Mouse (Mus musculus): Measurements from ENCODE around the gene Rasgef1a. TPM values are rescaled to one million over a fixed set of nuclear protein-coding genes. Genes with fewer than 3 reads are reported as not detected.

Gene Rasgef1a
- polyA plus RNA-seq, 1 experiment from 2014 or later: 0.13 TPM

GRCm38 (mm10) chr6:118078751-118079150 is 67.5 kb downstream of the Rasgef1a start:
- no peak overlapping the region for H3K9ac ChIP-seq
- WGBS: 55% methylated on average over 10 of the region's 10 CpGs

GRCm38 (mm10) chr6:118079292-118079691 is 68.1 kb downstream of the Rasgef1a start:
- ATAC-seq (ENCODE audit: low FRiP score, low read depth): no peak
- H3K4me2 ChIP-seq (replicated peaks): no peak overlapping the region
- WGBS: 48% methylated on average over 3 of the region's 3 CpGs
- H3K27me3 ChIP-seq: peaks cover 8% of the 10 kb centered on the region
- H3K27ac ChIP-seq: no peak overlapping the region
- H3K9ac ChIP-seq: no peak overlapping the region
- H3K9me3 ChIP-seq: no peaks in the 10 kb centered on the region
- H3K4me3 ChIP-seq: no peak overlapping the region
- H3K4me1 ChIP-seq: peaks cover 3% of the 10 kb centered on the region; the same call in 1 of the 2 replicates
- no peaks in the 10 kb centered on the region for H3K36me3 ChIP-seq

More at GRCm38 (mm10) chr6:118078751-118079150, 67.5 kb downstream of the Rasgef1a start:
- H3K4me3 ChIP-seq: no peak overlapping the region
- no peaks in the 10 kb centered on the region for H3K9me3 ChIP-seq
- H3K27ac ChIP-seq: no peak overlapping the region
- H3K4me1 ChIP-seq: peaks cover 8% of the 10 kb centered on the region; the same call in 1 of the 2 replicates
- no peak overlapping the region for H3K4me2 ChIP-seq (replicated peaks)
- peaks cover 8% of the 10 kb centered on the region for H3K27me3 ChIP-seq
- no peaks in the 10 kb centered on the region for H3K36me3 ChIP-seq
- ATAC-seq (ENCODE audit: low FRiP score, low read depth): no peak

GRCm38 (mm10) chr6:118079762-118080465 is 68.7 kb downstream of the Rasgef1a start:
- ATAC-seq (ENCODE audit: low FRiP score, low read depth): no peak
- H3K4me2 ChIP-seq (replicated peaks): no peak overlapping the region

GRCm38 (mm10) chr6:118080711-118081110 is 69.5 kb downstream of the Rasgef1a start:
- Histone ChIP-seq H3K9me3 (no peaks in the 10 kb centered on the region), H3K27me3 (peaks cover 8% of the 10 kb centered on the region; the same call in 1 of the 2 replicates), H3K27ac (no peak overlapping the region), H3K36me3 (no peaks in the 10 kb centered on the region), H3K4me1 (no peaks in the 10 kb centered on the region), H3K4me2 (replicated peaks) (no peak overlapping the region), H3K9ac (no peak overlapping the region), H3K4me3 (no peak overlapping the region)
- ATAC-seq (ENCODE audit: low FRiP score, low read depth): no peak
- 92% methylated on average over 4 of the region's 4 CpGs for WGBS

More at GRCm38 (mm10) chr6:118079762-118080465, 68.7 kb downstream of the Rasgef1a start:
- H3K4me3 ChIP-seq: no peak overlapping the region
- H3K4me1 ChIP-seq: no peaks in the 10 kb centered on the region
- WGBS: 52% methylated on average over 10 of the region's 10 CpGs
- no peaks in the 10 kb centered on the region for H3K9me3 ChIP-seq
- H3K27me3 ChIP-seq: peaks cover 8% of the 10 kb centered on the region
- H3K36me3 ChIP-seq: no peaks in the 10 kb centered on the region
- H3K9ac ChIP-seq: no peak overlapping the region
- H3K27ac ChIP-seq: no peak overlapping the region

GRCm38 (mm10) chr6:118082384-118082783 is 71.1 kb downstream of the Rasgef1a start:
- no peak overlapping the region for H3K4me3 ChIP-seq
- H3K36me3 ChIP-seq: no peaks in the 10 kb centered on the region
- no peak overlapping the region for H3K9ac ChIP-seq
- no peaks in the 10 kb centered on the region for H3K4me1 ChIP-seq
- H3K27me3 ChIP-seq: peaks cover 8% of the 10 kb centered on the region; the same call in 1 of the 2 replicates
- no peaks in the 10 kb centered on the region for H3K9me3 ChIP-seq
- no peak for ATAC-seq (ENCODE audit: low FRiP score, low read depth)
- H3K4me2 ChIP-seq (replicated peaks): no peak overlapping the region
- H3K27ac ChIP-seq: no peak overlapping the region
- WGBS: 77% methylated on average over 3 of the region's 3 CpGs

- H3K4me3 ChIP-seq: no peak overlapping the region
Measured at GRCm38 (mm10) chr6:118083608-118084007, 72.4 kb downstream of the Rasgef1a start.

GRCm38 (mm10) chr6:118084596-118084995 is 73.4 kb downstream of the Rasgef1a start:
- no peak overlapping the region for H3K27ac ChIP-seq
- no peaks in the 10 kb centered on the region for H3K9me3 ChIP-seq
- no peak overlapping the region for H3K4me2 ChIP-seq (replicated peaks)
- H3K4me1 ChIP-seq: no peaks in the 10 kb centered on the region
- no peak overlapping the region for H3K4me3 ChIP-seq
- peaks cover 8% of the 10 kb centered on the region; the same call in 1 of the 2 replicates for H3K27me3 ChIP-seq
- H3K9ac ChIP-seq: no peak overlapping the region
- no peaks in the 10 kb centered on the region for H3K36me3 ChIP-seq
- ATAC-seq (ENCODE audit: low FRiP score, low read depth): no peak
- WGBS: 84% methylated on average over 8 of the region's 8 CpGs

More at GRCm38 (mm10) chr6:118083608-118084007, 72.4 kb downstream of the Rasgef1a start:
- Histone ChIP-seq H3K9ac (no peak overlapping the region), H3K4me2 (replicated peaks) (no peak overlapping the region), H3K27ac (no peak overlapping the region), H3K27me3 (peaks cover 8% of the 10 kb centered on the region; the same call in 1 of the 2 replicates), H3K9me3 (no peaks in the 10 kb centered on the region), H3K36me3 (no peaks in the 10 kb centered on the region), H3K4me1 (no peaks in the 10 kb centered on the region)
- no peak for ATAC-seq (ENCODE audit: low FRiP score, low read depth)
- 71% methylated on average over 6 of the region's 6 CpGs for WGBS

GRCm38 (mm10) chr6:118087955-118088354 is 76.7 kb downstream of the Rasgef1a start:
- no peak overlapping the region for H3K9ac ChIP-seq
- ATAC-seq (ENCODE audit: low FRiP score, low read depth): no peak
- no peaks in the 10 kb centered on the region for H3K4me1 ChIP-seq
- WGBS: 52% methylated on average over 8 of the region's 8 CpGs
- H3K9me3 ChIP-seq: no peaks in the 10 kb centered on the region
- no peak overlapping the region for H3K27ac ChIP-seq
- no peaks in the 10 kb centered on the region for H3K27me3 ChIP-seq
- no peak overlapping the region for H3K4me2 ChIP-seq (replicated peaks)
- H3K4me3 ChIP-seq: no peak overlapping the region
- H3K36me3 ChIP-seq: no peaks in the 10 kb centered on the region

- Histone ChIP-seq H3K36me3 (no peaks in the 10 kb centered on the region), H3K27me3 (no peaks in the 10 kb centered on the region), H3K4me2 (replicated peaks) (no peak overlapping the region), H3K27ac (no peak overlapping the region), H3K4me3 (no peak overlapping the region), H3K4me1 (no peaks in the 10 kb centered on the region), H3K9me3 (no peaks in the 10 kb centered on the region), H3K9ac (no peak overlapping the region)
- whole genome bisulfite sequencing: 81% methylated on average over 17 of the region's 17 CpGs
- ATAC-seq (ENCODE audit: low FRiP score, low read depth): no peak
Measured at GRCm38 (mm10) chr6:118088750-118089440, 77.7 kb downstream of the Rasgef1a start.

GRCm38 (mm10) chr6:118090827-118091226 is 79.6 kb downstream of the Rasgef1a start:
- Histone ChIP-seq H3K36me3 (no peaks in the 10 kb centered on the region), H3K27me3 (no peaks in the 10 kb centered on the region), H3K9ac (no peak overlapping the region), H3K9me3 (no peaks in the 10 kb centered on the region), H3K4me1 (no peaks in the 10 kb centered on the region), H3K4me2 (replicated peaks) (no peak overlapping the region), H3K4me3 (no peak overlapping the region), H3K27ac (no peak overlapping the region)
- 84% methylated on average over 9 of the region's 9 CpGs for WGBS
- no peak for ATAC-seq (ENCODE audit: low FRiP score, low read depth)

- H3K27me3 ChIP-seq: no peaks in the 10 kb centered on the region
- ATAC-seq (ENCODE audit: low FRiP score, low read depth): no peak
- no peak overlapping the region for H3K9ac ChIP-seq
- H3K27ac ChIP-seq: no peak overlapping the region
- H3K4me3 ChIP-seq: no peak overlapping the region
- 75% methylated on average over 8 of the region's 8 CpGs for WGBS
- no peaks in the 10 kb centered on the region for H3K4me1 ChIP-seq
- H3K4me2 ChIP-seq (replicated peaks): no peak overlapping the region
- no peaks in the 10 kb centered on the region for H3K36me3 ChIP-seq
- no peaks in the 10 kb centered on the region for H3K9me3 ChIP-seq
Measured at GRCm38 (mm10) chr6:118097765-118098365, 86.6 kb downstream of the Rasgef1a start.

- Histone ChIP-seq H3K4me2 (replicated peaks) (no peak overlapping the region), H3K4me1 (no peaks in the 10 kb centered on the region), H3K36me3 (no peaks in the 10 kb centered on the region), H3K27ac (no peak overlapping the region), H3K27me3 (no peaks in the 10 kb centered on the region), H3K4me3 (no peak overlapping the region), H3K9ac (no peak overlapping the region), H3K9me3 (no peaks in the 10 kb centered on the region)
- ATAC-seq (ENCODE audit: low FRiP score, low read depth): no peak
- WGBS: 38% methylated on average over 2 of the region's 2 CpGs
Measured at GRCm38 (mm10) chr6:118099311-118099802, 88.1 kb downstream of the Rasgef1a start.

Data from limb, embryonic 13.5 days (tissue).